In genomic region chr12:41483593-41484451, GRCm38 (mm10) we compare ENCODE assay signal across 8 mouse cellular contexts. TPM values are rescaled to one million over a fixed set of nuclear protein-coding genes. Genes with fewer than 3 reads are reported as not detected.
DNase-seq lines count a peak whose midpoint lies in the region; ATAC-seq lines count a peak whose summit lies in the region.

No protein-coding gene starts in this region.

- no peaks in the 10 kb centered on the region for H3K9me3 ChIP-seq in forebrain, embryonic 15.5 days

- peaks cover 21% of the 10 kb centered on the region for H3K4me1 ChIP-seq in forebrain, embryonic 15.5 days

- peak overlapping the region; percentile 55 for H3K4me3 ChIP-seq in forebrain, embryonic 15.5 days

- peak; percentile 12 for ATAC-seq in forebrain, embryonic 15.5 days (replicated peaks)

- peak overlapping the region; percentile 90 for H3K27ac ChIP-seq in forebrain, embryonic 15.5 days (replicated peaks)

- H3K36me3 ChIP-seq in forebrain, embryonic 15.5 days: no peaks in the 10 kb centered on the region

- WGBS in forebrain, embryonic 15.5 days: 11% methylated on average over 23 of the region's 23 CpGs

- DNase-seq in left cerebral cortex, adult 18-20 months (ENCODE audit: low spot score in 2 of 2): peak; percentile 24 to 37
- no peak for DNase-seq in left cerebral cortex, adult 11 months (ENCODE audit: low spot score)
- DNase-seq in cerebellum, adult 18-20 months: peak; percentile 36 to 49
- peak; percentile 42 to 44 for DNase-seq in layer of hippocampus, postnatal 36 days
- DNase-seq in naive thymus-derived CD4-positive, alpha-beta T cell, adult 2 months (ENCODE audit: low read depth): peak; percentile 16
- no peak for DNase-seq in spleen, adult 18-20 months
- DNase-seq in spleen, postnatal 36 days (ENCODE audit: low spot score in 2 of 2): no peak

- H3K9ac ChIP-seq in forebrain, embryonic 15.5 days (replicated peaks): peak overlapping the region; percentile 82

- H3K27me3 ChIP-seq in forebrain, embryonic 15.5 days: no peaks in the 10 kb centered on the region

- peak overlapping the region; percentile 62 for H3K4me2 ChIP-seq in forebrain, embryonic 15.5 days (replicated peaks)

RNA-seq across cellular contexts. Expression of gene Lrrn3, which starts 2.4 kb away (rescaled TPM):
- total RNA-seq in left cerebral cortex, adult 18-20 months (2021): 10 to 100 TPM; 50.2 to 53.8 TPM
- polyA plus RNA-seq in forebrain, embryonic 15.5 days (2015; fragmentation: Nextera tagmentation; extraction: Ambion mirVana): 73.4 and 76.1 TPM in 2 replicates
- 10 to 100 TPM; 68.1 to 69.4 TPM for total RNA-seq in layer of hippocampus, postnatal 36 days (2021)

Comparison
In these comparisons a context has a peak if more than half of its experiments do, and no peak if none do; other contexts are left out.
1. DNase-seq: peak in left cerebral cortex, adult 18-20 months (2 of 2), cerebellum, adult 18-20 months (2 of 2), layer of hippocampus, postnatal 36 days (2 of 2) and naive thymus-derived CD4-positive, alpha-beta T cell, adult 2 months (single experiment); none in left cerebral cortex, adult 11 months (single experiment), spleen, adult 18-20 months (0 of 2) and spleen, postnatal 36 days (0 of 2).